Mouse (Mus musculus): ENCODE measurements around the gene Aqp11. TPM values are rescaled to one million over a fixed set of nuclear protein-coding genes. Genes with fewer than 3 reads are reported as not detected.
A peak's percentile ranks its signal among the peaks of the same experiment; 100 is the strongest.

The Aqp11 gene
- total RNA-seq (2022) = 1 to 10 TPM; 1.8 to 6.1 (median 3.3) TPM

DNA sequence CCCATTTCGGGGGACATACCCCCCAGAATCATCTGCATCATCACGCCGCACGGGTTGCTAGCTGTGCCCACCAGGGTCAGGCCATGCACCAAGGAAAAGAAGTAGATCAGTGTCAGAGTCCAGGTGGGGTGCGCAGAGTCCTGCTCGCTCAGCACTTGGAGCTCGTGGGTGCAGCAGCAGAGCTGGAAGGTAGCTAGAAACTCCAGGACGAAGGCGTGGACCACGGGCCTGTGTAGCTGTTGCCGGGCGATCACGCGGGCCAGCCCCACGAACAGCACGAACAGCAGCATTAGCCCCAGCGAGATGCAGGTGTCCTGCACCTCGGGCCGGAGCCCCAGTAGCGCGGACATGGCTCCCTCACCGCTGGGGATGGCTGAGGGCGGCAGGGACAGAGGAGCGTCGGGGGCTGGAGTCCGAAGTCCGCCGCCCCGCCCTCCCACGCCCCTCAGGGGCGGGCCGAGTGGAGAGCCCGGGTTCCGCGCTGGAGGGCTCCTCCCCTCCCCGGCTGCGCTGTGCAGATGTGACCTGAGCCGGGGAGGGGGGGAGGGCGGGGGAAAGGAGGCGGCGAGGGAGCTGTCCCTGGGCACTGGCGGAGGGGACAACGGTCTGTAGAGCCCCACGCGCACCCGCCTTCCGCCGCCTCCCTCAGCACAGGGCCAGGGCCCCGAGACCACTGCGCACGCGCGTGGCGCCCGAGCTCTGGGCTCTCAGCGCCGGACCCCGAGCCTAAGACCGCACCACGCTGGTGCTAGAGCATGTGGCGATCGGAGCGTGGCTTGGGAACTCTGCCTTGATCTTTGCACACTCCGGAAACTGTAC, at the start of gene Aqp11:
Aqp11 (minus strand) TSS at position 652 of the 819 bp plus-strand sequence.
- DNase-seq = peak; percentile 86

DNA sequence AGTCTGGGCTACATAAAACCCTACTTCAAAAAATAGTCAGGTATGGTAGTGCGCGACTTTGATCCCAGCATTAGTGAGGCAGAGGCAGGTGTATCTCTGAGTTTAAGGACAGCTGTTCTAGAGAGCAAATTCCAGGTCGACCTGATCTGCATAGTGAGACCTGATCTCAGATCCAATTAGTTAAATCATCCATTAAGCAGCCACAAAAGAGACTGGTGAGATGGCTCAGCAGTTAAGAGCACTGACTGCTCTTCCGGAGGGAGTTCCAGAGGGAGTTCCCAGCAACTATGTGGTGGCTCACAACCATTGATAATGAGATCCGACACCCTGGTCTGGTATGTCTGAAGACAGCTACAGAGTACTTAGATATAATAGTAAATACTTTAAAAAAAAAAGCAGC, 45.4 kb upstream of the Aqp11 start:
- no peak for DNase-seq

DNA sequence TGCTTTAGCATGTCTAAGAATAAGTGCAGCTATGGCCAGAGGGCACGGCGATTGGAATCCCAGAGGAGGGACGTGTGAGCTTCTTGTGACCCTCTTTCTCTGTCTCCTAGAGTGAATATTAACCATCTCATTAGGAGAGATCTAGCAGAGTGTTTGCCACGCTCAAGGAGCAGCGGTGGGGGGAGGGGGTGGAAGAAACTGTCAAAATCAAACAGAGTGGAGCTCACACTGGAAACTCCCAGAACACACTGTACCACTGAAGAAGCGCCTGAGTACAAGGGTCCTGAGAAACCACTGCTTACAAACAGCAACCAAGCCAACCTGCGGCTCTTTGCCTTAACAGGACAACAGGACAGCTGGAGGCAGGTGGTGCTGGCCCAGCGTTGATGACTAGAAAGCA, 43.4 kb upstream of the Aqp11 start:
- no peak for DNase-seq

DNA sequence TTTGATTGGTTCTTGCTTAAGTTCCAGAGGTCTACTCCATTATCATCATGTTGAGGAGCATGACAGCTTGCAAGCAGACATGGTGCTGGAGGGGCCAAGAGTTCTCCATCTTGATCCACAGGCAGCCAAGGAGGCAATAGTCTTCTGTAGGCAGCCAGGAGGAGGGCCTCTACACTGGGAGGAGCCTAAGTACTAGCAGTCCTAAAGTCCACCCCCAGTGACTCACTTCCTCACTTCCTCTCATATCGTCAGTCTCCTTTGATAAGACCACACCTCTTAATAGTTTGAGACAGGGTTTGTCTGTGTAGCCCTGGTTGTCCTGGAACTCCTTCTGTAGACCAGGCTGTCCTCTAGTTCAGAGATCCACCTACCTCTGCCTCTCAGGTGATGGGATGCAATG, 42.7 kb upstream of the Aqp11 start:
- DNase-seq = no peak

DNA sequence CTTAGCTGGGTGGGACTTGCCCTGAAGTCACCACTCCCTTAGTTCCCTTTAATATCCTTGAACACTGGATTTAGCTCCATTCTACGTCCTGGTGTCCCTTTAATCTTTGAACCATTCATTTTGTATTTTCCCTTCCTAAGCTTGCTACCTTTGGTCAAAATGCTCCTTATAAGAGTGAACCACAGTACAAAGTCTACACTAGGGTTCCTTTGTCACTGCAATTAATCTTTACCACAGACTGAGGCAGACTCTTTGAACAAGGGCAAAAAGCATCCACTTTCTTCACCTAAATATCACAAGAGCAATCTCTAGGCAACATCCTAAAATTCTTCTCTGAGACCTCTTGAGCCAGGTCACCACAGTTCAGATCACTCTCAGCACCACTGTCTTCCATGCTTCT, 42.1 kb upstream of the Aqp11 start:
- DNase-seq = no peak

DNA sequence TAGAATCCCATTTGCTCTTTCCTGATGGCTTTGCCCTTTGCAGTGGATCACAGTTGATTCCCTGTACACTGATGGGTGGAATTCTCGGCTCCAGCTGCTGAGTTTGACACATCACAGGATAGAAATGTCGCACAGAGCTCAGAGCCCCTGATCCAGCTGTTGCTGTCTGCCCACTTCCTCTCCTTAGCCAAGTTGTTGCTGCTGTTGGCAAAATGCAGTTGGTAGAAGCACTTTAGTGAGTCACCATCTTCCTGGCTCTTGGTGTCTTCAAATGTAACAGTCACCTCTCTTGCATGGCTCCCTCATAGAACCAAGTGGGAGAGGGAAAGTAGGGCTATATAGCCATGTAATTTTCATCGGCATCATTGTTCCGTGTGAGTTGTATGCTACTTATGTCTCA, 39.1 kb upstream of the Aqp11 start:
- no peak for DNase-seq

DNA sequence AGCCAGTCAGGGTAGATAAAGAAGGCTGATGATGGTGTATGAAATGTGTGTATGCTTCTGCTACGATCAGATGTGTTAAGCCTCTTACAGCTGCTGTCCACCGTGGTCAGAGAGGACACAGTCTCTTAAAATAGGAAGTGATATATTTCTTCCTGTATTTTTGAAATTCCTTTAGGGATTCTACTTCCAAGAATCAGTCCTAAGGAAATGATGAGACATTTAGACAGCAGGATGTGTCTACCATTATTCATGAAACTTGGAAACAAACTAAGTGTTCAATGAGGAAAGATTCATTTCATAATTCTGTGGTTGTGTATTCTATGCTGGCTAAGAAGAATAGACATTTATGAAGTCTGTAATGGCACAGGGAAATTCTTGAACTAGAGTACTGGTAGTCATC, 37.8 kb upstream of the Aqp11 start:
- DNase-seq = no peak

DNA sequence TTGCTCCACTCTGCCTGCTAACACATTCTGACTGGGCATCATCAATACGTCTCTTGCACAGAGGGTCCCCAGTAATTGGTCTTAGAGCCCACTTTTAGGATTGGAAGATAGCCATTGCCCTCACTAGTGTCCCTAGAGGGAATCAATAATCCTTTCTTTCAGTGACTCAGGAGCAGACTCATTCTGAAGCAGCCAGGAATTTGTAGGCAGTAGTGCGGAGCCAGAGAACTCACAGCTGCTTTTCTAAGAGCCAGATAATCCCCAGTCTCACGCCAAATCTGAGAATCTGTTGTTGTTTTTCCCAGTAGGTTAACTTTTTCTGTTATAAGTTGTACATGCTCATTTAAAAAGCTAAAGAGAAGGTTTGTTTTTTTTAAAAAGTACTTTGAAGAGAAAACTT, 37.3 kb upstream of the Aqp11 start:
- DNase-seq = no peak

DNA sequence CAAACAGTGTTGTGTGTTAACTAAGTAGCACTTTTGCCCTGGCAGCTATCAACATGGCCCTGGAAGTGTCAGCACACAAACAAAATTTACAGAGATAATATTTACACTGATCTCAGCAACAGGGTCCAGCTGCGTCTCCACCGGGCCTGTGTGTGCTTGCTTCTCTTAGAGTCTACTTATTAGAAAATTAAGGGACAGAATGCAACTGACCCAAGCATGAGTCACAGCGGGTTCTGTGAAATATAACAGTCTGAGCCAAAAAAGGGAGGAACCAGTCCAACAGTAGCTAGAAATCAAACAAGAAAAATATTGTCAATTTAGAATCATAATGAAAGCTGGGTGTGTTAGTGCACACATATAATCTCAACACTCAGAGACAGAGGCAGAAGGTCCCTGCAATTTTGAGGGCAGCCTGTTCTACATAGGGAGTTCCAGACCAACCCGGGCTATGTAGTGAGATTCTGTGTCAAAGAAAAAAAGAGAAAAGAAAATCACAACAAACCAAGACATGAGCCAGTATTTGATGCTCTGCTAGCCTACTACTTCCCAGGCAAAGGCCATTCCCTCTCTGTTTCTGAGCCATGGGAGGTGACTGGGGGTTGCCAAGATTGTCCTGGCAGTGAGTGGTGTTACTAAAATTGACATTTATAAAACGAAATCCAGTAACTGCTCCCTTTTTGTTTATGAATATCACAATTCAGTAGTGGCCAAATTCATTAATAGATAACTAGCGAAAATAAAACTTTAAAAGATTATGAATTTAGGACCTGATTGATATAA, 32.9 kb upstream of the Aqp11 start:
- no peak for DNase-seq

DNA sequence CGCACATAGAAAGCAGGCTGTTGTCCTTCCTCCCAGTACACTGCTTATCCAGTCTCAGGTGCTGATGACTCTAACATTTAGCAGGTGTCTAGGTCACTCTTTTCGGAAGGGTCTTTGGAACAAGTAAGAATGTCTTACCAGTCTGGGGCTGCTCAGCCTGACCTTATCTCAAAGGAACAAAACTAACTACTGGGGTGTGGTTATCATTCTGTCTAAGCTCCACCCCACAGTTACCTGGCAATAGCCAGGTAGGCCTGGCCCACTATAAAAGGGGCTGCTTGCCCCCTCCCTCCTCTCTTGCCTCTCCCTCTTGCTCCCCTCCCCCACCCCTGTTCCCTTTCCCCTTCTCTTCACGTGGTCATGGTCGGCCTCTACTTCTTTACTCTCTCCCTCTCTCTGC, 30.9 kb upstream of the Aqp11 start:
- DNase-seq = no peak

DNA sequence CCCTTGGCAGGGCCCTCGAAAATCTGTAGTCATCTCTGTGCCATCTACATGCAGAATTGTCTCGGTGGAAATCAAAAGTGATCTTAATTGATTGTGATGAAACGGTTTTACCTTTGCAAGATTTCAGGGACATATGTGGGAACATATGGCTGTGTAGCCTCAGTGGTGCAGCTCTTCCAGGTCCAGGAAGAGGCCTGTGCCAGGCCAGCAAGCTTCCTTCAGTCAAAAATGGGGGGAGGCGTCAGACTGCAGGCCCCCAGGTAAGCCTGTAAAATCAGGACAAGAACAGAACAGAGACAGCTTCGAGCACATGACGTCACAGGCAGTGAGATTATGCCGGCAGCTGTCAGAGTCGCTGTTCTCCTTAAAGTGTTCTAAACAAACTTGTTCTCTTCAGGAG, 29.8 kb upstream of the Aqp11 start:
- no peak for DNase-seq

DNA sequence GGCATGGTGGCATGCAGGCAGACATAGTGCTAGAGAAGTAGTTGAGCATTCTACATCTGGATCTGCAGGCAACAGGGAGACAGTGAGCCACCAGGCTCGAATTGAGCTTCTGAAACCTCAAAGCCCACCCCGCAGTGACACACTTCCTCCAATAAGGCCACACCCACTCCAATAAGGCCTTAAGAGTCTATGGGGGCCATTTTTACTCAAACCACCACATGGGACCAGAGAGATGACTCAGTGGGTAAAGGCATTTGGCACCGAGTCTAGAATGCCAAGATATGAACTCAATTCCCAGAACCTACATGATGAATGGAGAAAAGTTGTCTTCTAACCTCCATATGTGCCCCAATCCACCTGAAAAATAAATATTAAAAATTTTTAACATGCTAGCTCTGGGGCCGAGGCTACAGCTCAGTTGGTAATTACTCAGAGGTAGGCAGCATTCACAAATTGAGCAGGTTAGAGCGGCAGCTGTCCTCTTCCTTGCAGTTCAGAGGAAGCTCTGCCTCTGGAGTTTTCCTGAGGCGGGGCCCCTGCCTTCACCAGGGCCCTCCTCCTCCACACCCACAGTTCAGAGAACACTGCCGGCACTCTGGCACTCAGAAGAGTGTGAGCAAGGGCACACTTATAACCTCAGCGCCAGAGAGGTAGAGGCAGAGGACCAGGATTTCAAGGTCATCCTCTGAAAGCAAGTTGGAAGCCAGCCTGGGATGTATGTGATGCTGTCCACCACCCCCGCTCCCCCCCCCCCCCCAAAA, 28.5 kb upstream of the Aqp11 start:
- DNase-seq = no peak

DNA sequence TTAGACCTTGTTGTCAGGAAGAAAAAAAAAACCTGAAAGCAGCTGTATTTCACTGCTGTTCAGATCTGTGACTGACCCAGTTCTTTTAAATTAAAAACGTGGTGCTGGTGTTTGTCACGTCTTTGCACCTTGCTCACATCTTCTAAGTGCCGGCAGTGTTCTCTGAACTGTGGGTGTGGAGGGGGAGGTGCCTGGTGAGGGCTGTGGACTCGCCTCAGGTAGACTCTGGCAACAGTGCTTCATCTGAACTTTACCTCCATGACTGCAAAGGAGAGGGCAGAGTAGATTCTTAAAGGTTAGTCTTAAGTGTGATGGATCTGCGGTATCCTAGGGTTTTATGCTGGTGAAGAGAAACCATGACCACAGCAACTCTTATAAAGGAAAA, 27.9 kb upstream of the Aqp11 start:
- DNase-seq = no peak

DNA sequence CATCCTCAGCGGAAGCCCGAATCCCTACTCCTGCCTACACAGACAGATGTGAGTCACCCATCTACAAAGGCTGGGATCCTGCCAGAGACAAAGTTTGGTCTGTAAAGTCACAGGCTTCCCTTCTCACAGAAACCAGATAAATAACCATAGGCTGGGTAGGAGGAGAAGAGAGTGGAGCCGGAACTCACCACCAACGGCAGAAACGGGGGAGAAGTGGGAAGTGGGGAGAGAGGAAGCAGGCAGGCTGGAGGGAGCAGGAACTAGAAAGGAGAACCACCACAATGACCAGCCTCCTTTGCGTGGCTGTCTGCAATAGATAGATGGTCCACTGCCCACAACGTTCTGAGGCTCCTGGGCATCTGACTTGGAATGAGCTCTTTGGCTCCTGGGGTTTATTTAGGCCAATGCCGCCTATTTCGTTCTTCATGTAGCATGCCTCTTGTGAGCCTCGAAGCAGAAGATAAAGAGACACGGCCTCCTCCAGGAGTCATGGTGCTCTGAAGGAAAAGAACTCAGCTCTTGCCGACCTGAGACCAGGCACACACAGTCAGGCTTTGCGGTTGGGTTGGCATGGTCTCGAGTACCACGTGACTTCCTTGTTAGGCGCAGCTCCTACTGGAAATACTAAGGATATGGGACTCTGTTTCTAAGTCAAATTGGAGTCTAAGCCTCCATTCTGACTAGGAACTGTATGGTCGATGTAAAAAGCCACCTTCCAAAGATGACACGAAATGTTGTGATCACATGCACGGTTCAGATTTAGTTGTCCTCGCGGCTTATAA, 27.3 kb upstream of the Aqp11 start:
- DNase-seq = peak; percentile 70

DNA sequence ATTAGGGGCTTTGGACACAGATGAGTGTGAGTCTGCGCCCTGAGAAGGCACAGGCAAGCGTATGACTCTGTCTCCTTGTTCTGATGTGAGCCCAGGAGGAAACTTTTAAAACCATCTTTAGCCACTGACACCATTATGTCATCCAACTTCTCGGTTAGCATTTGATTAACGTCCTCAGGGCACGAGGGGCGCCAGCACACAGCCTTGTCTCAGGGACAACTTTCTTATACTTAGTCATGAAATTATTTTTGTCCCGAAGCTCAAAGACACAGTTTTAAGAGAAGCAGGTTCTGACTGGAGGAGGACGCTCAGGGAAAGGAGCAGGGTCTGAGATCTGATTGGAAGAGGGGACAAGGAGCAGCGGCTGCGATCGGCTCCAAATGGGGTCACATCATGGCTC, 26.5 kb upstream of the Aqp11 start:
- DNase-seq = peak; percentile 76

DNA sequence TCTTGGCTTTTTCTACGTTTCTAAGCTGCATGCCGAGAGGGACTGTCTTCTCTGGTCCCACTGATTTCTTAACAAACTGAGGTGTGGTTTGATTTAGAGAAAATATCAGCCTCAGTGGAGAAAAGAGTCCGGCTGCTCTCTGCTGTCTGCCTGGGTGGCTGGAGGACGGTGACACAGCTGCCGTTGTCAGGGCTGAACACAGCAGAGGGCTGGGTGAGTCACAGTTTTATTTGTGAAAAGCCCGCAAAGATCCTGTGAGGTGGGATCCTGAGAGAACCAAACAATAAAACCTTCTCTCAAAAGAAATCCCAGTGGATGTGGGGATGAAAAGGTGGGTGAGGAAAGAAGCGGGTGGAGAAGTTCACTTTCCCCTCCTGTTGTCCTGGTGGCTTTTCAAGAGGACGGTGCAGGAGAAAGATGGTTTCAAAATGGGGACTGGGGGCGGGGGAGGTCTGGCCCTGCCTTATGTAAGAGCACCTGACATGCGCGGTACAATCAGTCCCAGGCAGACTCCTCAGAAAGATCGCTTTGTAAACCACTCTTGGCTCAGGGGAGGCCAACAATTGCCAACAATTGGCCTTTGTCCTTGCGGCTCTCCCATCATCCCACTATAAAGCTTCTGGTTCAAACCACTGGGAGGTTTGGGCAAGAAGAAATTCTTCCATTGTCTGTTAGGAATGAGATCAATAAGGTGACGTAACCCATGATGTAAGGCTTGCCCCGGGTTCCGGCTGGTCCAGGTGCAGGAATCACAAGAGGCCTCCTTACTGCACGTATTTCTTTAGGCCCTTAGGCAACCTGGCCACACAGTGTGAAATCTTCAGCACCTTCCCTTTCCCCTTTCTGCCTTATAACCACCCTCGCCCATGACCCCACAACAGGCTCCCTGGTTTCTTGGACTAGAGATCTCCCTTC, 19.1 kb upstream of the Aqp11 start:
- no peak for DNase-seq

DNA sequence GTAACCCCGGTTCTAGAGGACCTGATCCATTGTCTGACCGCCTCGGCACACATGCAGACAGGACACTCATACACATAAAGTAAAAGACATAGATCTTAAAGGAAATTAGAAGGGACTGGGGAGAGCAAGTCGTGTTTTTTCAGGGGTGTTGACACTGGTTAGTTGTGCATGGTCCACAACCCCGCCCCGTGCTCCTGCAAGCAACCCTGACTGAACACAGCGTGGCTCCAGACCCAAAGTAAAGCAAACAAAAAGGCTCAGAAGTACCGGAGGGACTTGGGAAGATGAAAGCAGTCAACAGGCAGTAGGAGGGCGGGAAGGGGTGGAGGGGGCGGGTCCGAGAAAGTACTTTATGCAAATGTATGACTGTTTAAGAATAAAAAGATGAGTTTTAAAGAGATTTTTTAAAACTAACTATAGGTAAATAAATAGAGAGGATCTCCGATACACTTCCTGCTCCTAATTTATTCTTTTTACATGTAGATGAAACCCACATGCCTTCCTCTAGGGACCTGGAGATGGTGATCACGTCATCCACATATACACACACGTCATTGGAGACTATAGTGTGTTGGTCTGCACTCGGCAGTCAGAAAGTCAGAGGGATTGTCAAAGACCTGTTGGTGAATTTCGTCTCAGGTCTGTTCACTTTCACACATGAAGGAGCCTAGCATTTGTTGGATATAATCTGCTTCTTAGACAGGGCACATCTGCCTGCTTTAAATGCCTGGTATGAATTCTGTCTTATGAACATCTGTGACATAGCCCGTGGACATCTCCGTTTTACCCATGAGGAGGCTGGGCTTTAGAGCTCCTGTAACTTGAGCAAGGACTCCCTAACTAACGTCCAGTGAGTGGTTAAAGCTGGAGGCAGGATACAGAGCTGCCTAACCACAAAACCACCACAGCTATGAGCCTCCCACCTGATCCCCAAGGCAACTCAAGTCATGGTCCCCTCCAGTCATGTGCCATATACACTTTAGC, 11.4 kb upstream of the Aqp11 start:
- DNase-seq = no peak

DNA sequence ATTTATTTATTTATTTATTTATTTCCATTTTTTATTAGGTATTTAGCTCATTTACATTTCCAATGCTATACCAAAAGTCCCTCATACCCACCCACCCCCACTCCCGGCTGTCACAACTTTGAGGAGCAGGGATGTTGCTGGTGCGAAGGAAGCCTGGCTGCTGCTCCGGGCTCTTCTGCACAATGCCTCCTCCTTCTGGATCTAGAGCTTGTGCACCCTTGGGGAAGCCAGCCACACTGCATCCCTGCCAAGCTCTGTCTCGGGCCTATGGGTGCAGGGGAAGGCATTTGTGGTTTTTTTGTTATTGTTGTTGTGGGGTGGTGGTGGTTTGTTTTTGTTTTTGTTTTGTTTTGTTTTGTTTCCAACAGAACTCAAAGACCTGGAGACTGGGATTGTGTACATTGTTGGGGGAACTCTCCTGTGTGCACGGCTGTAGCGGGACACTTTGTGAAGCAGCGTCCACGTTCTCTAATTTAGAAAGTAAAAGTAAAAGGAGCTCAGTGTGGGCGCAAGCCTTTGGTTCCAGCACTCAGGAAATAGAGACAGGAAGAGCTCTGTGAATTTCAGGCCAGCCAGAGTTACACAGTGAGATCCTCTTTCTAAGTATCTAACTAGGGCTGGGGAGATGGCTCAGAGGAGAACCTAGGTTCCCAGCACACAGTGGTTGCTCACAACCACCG, 10.6 kb upstream of the Aqp11 start:
- no peak for DNase-seq

DNA sequence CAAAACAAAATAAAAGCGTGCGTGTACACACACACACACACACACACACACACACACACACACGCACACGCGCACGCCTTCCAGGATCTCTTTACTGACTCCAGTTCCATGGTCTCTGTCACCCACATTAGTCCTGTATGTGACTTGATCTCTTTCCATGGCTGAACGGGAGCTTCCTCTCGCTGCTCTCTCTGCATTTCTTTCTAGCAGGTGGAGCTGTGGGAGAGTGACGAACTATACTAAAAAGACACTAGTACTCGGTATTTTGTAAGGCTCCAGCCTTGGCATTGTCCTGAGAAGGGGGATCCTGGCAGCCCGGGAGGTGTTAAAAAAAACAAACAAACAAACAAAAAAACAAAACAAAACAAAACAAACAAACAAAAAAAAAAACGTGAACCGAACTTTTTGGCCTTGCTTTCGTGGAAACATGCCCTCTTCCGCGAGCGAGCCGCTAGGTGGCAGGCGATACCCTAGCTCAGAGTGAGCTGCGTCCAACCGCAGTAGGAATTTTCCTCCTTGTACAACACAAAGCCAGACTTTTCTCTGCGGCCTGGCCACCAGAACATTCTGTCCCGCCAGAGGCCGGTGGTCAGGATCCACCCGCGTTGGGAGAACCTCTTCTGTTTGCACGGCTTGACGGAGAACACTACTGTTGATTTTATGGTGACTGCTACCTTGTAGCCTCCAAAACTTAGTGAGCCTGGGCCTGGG, 9.9 kb upstream of the Aqp11 start:
- DNase-seq = peak; percentile 81

All from adrenal gland, adult 8-10 months (tissue).